Mouse (Mus musculus): Measurements from ENCODE around the gene Ipo11.

- no peak for TF ChIP-seq CTCF (IDR thresholded peaks at IDR 0.05)
- TF ChIP-seq EP300 (IDR thresholded peaks at IDR 0.05) = no peak
Measured at GRCm38 (mm10) chr13:106761661-106762060, 175.1 kb downstream of the Ipo11 start.

Measured in lung, postnatal 0 days (tissue).